Mouse (Mus musculus) macrophage (primary cell): ENCODE measurements around the gene Atxn1. TPM values are rescaled to one million over a fixed set of nuclear protein-coding genes. Genes with fewer than 3 reads are reported as not detected.
A peak's percentile ranks its signal among the peaks of the same experiment; 100 is the strongest.

Experiments used
- H3K27ac ChIP-seq: fragments of 350-480 bp; formaldehyde crosslinking; 2 replicates; pipeline ENCODE4 v1.9.0; 2021
- H3K36me3 ChIP-seq: fragments of 350-480 bp; formaldehyde crosslinking; 2 replicates; pipeline ENCODE4 v1.9.0; 2021; ENCODE audit errors: inconsistent target
- H3K4me3 ChIP-seq: fragments of 350-480 bp; formaldehyde crosslinking; 2 replicates; pipeline ENCODE4 v1.9.0; 2021; ENCODE audit errors: inconsistent target
- H3K79me2 ChIP-seq: fragments of 350-480 bp; formaldehyde crosslinking; 2 replicates; pipeline ENCODE4 v1.9.0; 2021; ENCODE audit errors: inconsistent target
- WGBS: methylation state at CpG from one replicate; pipeline ENCODE4 v1.1.7; 2026; ENCODE audit warnings: inconsistent platforms; ENCODE audit not compliant: missing documents; 5-methylcytosine and 5-hydroxymethylcytosine counted together
- polyA plus RNA-seq: library from polyadenylated mRNA; stranded (reverse); fragments of 250-400 nt; gene quantifications from 3 replicates; pipeline ENCODE4 v1.2.4, GENCODE M21; 2018; ENCODE audit warnings: inconsistent platforms

Gene Atxn1
- polyA plus RNA-seq, 1 experiment from 2014 or later: 10.8 TPM

- H3K79me2 ChIP-seq: peaks cover 56% of the 10 kb centered on the region; the same call in 1 of the 2 replicates
- 78% methylated on average over 1 of the region's 1 CpGs for WGBS
- H3K27ac ChIP-seq: no peak overlapping the region
- H3K4me3 ChIP-seq: no peak overlapping the region
- H3K36me3 ChIP-seq: no peaks in the 10 kb centered on the region
Measured at GRCm38 (mm10) chr13:45931891-45932290, 32.9 kb downstream of the Atxn1 start.

- 91% methylated on average over 5 of the region's 5 CpGs for WGBS
- peaks cover 56% of the 10 kb centered on the region; the same call in 1 of the 2 replicates for H3K79me2 ChIP-seq
- H3K36me3 ChIP-seq: no peaks in the 10 kb centered on the region
- no peak overlapping the region for H3K4me3 ChIP-seq
- H3K27ac ChIP-seq: no peak overlapping the region
Measured at GRCm38 (mm10) chr13:45931215-45931614, 33.6 kb downstream of the Atxn1 start.

GRCm38 (mm10) chr13:45929744-45930143 is 35.1 kb downstream of the Atxn1 start:
- 16% methylated on average over 5 of the region's 5 CpGs for WGBS
- Histone ChIP-seq H3K4me3 (no peak overlapping the region), H3K36me3 (no peaks in the 10 kb centered on the region), H3K27ac (no peak overlapping the region), H3K79me2 (peaks cover 44% of the 10 kb centered on the region; the same call in 1 of the 2 replicates)

GRCm38 (mm10) chr13:45925294-45925693 is 39.5 kb downstream of the Atxn1 start:
- H3K27ac ChIP-seq: peak overlapping the region; percentile 65
- peaks cover 51% of the 10 kb centered on the region; the same call in 1 of the 2 replicates for H3K79me2 ChIP-seq
- H3K4me3 ChIP-seq: peak overlapping the region; percentile 15
- H3K36me3 ChIP-seq: no peaks in the 10 kb centered on the region
- WGBS: 67% methylated on average over 4 of the region's 4 CpGs

DNA sequence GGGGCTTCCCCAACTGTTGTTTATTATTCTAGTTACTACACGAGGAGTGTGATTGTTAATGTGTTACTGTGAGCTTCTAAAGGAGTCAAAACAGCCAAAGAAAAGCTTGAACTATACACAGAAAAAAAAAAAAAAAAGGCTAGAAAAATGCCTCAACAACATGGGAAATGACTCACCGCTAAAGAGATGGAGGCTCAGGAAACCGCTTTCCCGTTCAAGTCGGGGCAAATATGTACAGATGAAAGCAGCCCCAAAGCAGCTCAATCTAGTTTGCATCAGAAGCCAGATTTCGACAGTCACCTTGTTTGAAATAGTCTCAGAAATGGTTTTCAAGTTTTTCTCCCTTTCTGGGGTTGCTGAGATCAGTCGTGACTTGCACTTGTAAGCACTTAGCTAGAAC is 40.3 kb downstream of the Atxn1 start:
- peaks cover 55% of the 10 kb centered on the region; the same call in 1 of the 2 replicates for H3K79me2 ChIP-seq
- H3K4me3 ChIP-seq: peak overlapping the region; percentile 15
- WGBS: 3% methylated on average over 6 of the region's 7 CpGs
- no peaks in the 10 kb centered on the region for H3K36me3 ChIP-seq
- H3K27ac ChIP-seq: peak overlapping the region; percentile 65

DNA sequence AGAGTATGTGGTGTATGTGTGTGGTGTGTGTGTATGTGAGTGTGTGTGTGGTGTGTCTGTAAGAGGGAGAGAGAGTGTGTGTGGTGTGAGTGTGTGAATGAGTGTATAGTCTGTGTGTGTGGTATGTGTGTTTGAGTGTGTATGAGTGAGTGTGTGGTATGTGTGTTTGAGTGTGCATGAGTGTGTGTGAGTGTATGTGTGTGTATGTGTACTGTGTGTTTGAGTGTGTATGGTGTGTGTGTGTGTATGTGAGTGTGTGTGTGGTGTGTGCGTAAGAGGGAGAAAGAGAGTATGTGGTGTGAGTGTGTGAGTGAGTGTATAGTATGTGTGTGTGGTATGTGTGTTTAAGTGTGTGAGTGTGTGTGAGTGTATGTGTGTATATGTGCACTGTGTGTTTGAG is 41.7 kb downstream of the Atxn1 start:
- Histone ChIP-seq H3K36me3 (no peaks in the 10 kb centered on the region), H3K79me2 (peaks cover 50% of the 10 kb centered on the region; the same call in 1 of the 2 replicates), H3K4me3 (no peak overlapping the region), H3K27ac (no peak overlapping the region)
- 100% methylated on average over 1 of the region's 1 CpGs for WGBS

GRCm38 (mm10) chr13:45922467-45922866 is 42.3 kb downstream of the Atxn1 start:
- no peak overlapping the region for H3K27ac ChIP-seq
- H3K4me3 ChIP-seq: no peak overlapping the region
- WGBS: 15% methylated on average over 9 of the region's 9 CpGs

DNA sequence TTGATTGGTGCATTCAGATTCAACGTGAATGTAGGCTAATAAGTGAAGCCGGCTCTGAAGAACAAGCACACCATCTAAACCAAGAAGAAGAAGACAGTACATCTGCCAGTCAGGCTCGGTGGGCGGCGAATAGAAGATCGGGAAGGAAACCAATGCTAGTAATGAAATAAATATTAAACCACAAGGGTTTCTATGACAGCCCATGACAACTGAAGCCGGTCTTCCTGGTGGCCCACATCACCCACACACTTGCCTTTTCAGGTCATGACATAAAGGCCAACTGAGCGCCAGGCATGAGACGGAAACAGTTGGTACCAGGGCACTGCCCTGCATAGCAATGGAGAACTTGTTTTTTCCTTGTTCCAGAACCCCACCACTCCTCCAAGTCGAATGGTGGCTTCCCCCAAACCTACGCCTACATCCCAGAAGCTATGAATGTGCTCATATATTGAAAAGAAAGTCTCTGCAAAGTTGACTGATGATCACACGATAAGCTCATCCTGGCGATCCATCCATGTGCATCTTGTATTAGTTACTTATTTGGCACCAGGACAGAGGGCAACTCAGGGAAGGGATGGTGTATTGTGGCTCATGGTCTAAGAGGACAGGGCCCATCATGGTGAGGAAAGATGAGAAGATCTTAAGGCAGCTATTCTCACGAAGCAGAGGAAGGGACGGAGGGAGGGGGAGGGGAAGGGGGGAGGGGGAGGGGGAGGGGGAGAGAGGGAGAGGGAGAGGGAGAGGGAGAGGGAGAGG is 45.7 kb downstream of the Atxn1 start:
- H3K27ac ChIP-seq: no peak overlapping the region
- H3K36me3 ChIP-seq: no peaks in the 10 kb centered on the region
- H3K79me2 ChIP-seq: peaks cover 81% of the 10 kb centered on the region
- H3K4me3 ChIP-seq: no peak overlapping the region
- WGBS: 74% methylated on average over 14 of the region's 15 CpGs

More at GRCm38 (mm10) chr13:45922467-45922866, 42.3 kb downstream of the Atxn1 start:
- Histone ChIP-seq H3K36me3 (no peaks in the 10 kb centered on the region), H3K79me2 (peaks cover 50% of the 10 kb centered on the region; the same call in 1 of the 2 replicates)

DNA sequence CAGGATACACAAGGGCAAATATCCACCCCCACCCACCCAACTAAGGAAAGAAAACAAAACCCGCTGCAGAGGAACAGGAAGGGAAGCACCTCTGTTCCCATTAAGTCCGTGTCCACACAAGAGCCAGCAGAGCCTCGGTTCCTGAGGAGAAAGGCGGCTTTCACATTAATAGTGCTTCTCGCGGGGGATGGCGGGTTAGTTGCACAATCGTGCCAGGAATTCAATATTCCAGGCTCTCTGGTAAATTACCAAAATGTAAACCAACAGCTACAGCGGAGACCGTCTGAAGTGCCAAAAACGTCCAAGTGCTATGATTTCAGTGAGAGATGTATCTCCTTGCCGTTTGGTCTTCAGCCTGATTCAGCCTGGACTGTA is 46.8 kb downstream of the Atxn1 start:
- no peak overlapping the region for H3K4me3 ChIP-seq
- H3K27ac ChIP-seq: no peak overlapping the region
- 84% methylated on average over 12 of the region's 12 CpGs for WGBS
- H3K79me2 ChIP-seq: peaks cover 81% of the 10 kb centered on the region
- H3K36me3 ChIP-seq: no peaks in the 10 kb centered on the region

GRCm38 (mm10) chr13:45917058-45918005 is 47.5 kb downstream of the Atxn1 start:
- 89% methylated on average over 20 of the region's 21 CpGs for WGBS
- H3K36me3 ChIP-seq: no peaks in the 10 kb centered on the region
- peaks cover 83% of the 10 kb centered on the region for H3K79me2 ChIP-seq
- no peak overlapping the region for H3K4me3 ChIP-seq
- no peak overlapping the region for H3K27ac ChIP-seq

DNA sequence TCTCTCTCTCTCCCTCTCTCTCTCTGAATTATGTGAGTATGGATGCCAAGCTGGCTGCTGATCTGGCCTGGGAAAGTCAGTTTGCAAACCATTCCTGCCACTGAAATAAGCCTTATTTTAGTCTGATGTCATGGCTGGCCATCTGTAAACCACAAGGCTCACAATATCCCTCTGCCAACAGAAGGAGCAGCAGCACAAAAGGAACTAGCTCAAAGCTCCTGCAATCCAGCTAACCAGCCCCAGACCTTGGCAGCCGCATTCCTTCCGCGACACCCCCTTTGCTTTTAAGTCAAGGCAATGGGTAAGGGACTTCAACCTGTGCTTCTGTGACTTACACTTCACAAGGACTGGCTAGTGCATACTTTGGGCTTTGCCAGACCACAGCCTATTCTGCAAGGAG is 48.9 kb downstream of the Atxn1 start:
- no peaks in the 10 kb centered on the region for H3K36me3 ChIP-seq
- WGBS: 95% methylated on average over 3 of the region's 3 CpGs
- H3K27ac ChIP-seq: no peak overlapping the region

GRCm38 (mm10) chr13:45915026-45915425 is 49.8 kb downstream of the Atxn1 start:
- Histone ChIP-seq H3K36me3 (no peaks in the 10 kb centered on the region), H3K4me3 (no peak overlapping the region), H3K27ac (no peak overlapping the region), H3K79me2 (peaks cover 70% of the 10 kb centered on the region)
- WGBS: 83% methylated on average over 2 of the region's 2 CpGs

More for the DNA sequence above, 48.9 kb downstream of the Atxn1 start:
- Histone ChIP-seq H3K4me3 (no peak overlapping the region), H3K79me2 (peaks cover 74% of the 10 kb centered on the region)

DNA sequence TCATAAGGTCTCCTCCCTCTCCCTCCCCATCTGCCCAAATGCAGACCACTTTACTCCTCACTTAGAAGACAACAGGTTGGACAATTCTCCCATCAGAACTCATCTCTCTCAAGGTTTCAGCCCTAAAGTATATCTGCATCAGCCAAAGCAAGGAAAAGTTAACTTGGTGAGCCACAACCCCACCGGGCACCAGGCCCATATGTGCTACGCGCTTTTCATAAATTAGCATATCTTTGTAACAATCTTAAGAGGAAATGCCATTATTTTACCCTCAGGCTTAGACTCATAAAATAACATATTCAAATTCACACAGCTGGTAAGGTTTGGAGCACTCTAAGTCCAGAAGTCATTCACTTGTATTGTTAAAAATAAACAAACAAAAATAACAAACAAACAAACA is 50.7 kb downstream of the Atxn1 start:
- Histone ChIP-seq H3K4me3 (no peak overlapping the region), H3K79me2 (peaks cover 77% of the 10 kb centered on the region), H3K27ac (no peak overlapping the region), H3K36me3 (no peaks in the 10 kb centered on the region)
- WGBS: 74% methylated on average over 3 of the region's 3 CpGs

DNA sequence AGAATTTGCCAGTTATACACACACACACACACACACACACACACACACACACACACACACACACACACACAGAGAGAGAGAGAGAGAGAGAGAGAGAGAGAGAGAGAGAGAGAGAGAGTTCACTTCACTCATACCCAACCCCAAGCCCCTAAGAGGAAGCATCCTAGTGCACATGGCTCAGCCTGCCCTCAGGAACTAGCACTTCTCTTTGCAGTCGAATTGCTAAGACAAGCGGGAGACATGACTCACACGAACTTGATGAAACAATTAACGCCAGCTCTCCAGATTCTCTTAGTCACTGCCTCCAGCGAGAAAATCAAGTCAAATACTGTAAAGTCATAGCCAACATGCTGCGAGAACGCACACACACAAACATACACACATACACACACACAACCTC is 53.0 kb downstream of the Atxn1 start:
- no peak overlapping the region for H3K4me3 ChIP-seq
- 9% methylated on average over 7 of the region's 7 CpGs for WGBS
- H3K27ac ChIP-seq: peak overlapping the region; percentile 83
- H3K36me3 ChIP-seq: no peaks in the 10 kb centered on the region
- peaks cover 71% of the 10 kb centered on the region for H3K79me2 ChIP-seq

GRCm38 (mm10) chr13:45911069-45911468 is 53.7 kb downstream of the Atxn1 start:
- peak overlapping the region; percentile 83 for H3K27ac ChIP-seq
- no peaks in the 10 kb centered on the region for H3K36me3 ChIP-seq
- H3K79me2 ChIP-seq: peaks cover 70% of the 10 kb centered on the region
- 7% methylated on average over 5 of the region's 5 CpGs for WGBS
- no peak overlapping the region for H3K4me3 ChIP-seq
